Mouse (Mus musculus) testis, postnatal 14 days (tissue): Measurements from ENCODE around the gene Tspan10.
A peak's percentile ranks its signal among the peaks of the same experiment; 100 is the strongest.
"Not testable (repeated sequence)": the region's sequence is repeated elsewhere in the genome, so short reads cannot be mapped to it uniquely, and the experiment has no call there.

Experiments used
- DNase-seq: peaks from one replicate; pipeline ENCODE4 v3.0.0; 2021; ENCODE audit warnings: low spot score

Tspan10 gene

GRCm38 (mm10) chr11:120442344-120442743, at the start of gene Tspan10:
TSS of gene Tspan10 (plus strand) at chr11:120442644.
- no peak for DNase-seq

GRCm38 (mm10) chr11:120395661-120396060, 46.8 kb upstream of the Tspan10 start:
- no peak for DNase-seq

- DNase-seq = no peak
Measured at GRCm38 (mm10) chr11:120397602-120398001, 44.8 kb upstream of the Tspan10 start.

GRCm38 (mm10) chr11:120399319-120399718, 43.1 kb upstream of the Tspan10 start:
- DNase-seq = no peak

GRCm38 (mm10) chr11:120404814-120405213, 37.6 kb upstream of the Tspan10 start:
- no peak for DNase-seq

GRCm38 (mm10) chr11:120405867-120406266, 36.6 kb upstream of the Tspan10 start:
- no peak for DNase-seq

- DNase-seq = no peak
Measured at GRCm38 (mm10) chr11:120406445-120406844, 36.0 kb upstream of the Tspan10 start.

GRCm38 (mm10) chr11:120413621-120414020, 28.8 kb upstream of the Tspan10 start:
- not testable (repeated sequence) for DNase-seq

- no peak for DNase-seq
Measured at GRCm38 (mm10) chr11:120417852-120418251, 24.6 kb upstream of the Tspan10 start.

- no peak for DNase-seq
Measured at GRCm38 (mm10) chr11:120418592-120418991, 23.9 kb upstream of the Tspan10 start.

GRCm38 (mm10) chr11:120422651-120423568, 19.5 kb upstream of the Tspan10 start:
- DNase-seq = no peak

- DNase-seq = peak; percentile 24
Measured at GRCm38 (mm10) chr11:120423569-120424295, 18.7 kb upstream of the Tspan10 start.

GRCm38 (mm10) chr11:120426727-120427126, 15.7 kb upstream of the Tspan10 start:
- DNase-seq = no peak

GRCm38 (mm10) chr11:120437152-120437856, 5.1 kb upstream of the Tspan10 start, which contains the start of gene Nploc4:
TSS of gene Nploc4 (minus strand) at chr11:120437708.
- peak; percentile 90 for DNase-seq

- DNase-seq = no peak
Measured at GRCm38 (mm10) chr11:120437857-120438385, 4.5 kb upstream of the Tspan10 start.

GRCm38 (mm10) chr11:120442765-120443280, 379 bp downstream of the Tspan10 start:
- no peak for DNase-seq

- DNase-seq = no peak
Measured at GRCm38 (mm10) chr11:120444106-120444505, 1.7 kb downstream of the Tspan10 start.

GRCm38 (mm10) chr11:120445475-120445874, 3.0 kb downstream of the Tspan10 start:
- DNase-seq = no peak

- DNase-seq = no peak
Measured at GRCm38 (mm10) chr11:120447179-120447578, 4.7 kb downstream of the Tspan10 start.

- no peak for DNase-seq
Measured at GRCm38 (mm10) chr11:120452246-120452645, 9.8 kb downstream of the Tspan10 start.

GRCm38 (mm10) chr11:120453306-120453705, 10.9 kb downstream of the Tspan10 start, which contains the start of gene Pde6g:
TSS of gene Pde6g (minus strand) at chr11:120453500.
- no peak for DNase-seq

- DNase-seq = no peak
Measured at GRCm38 (mm10) chr11:120454965-120455364, 12.5 kb downstream of the Tspan10 start.
